Mouse (Mus musculus) midbrain, postnatal 0 days (tissue): Measurements from ENCODE around the gene Ghrh. TPM values are rescaled to one million over a fixed set of nuclear protein-coding genes. Genes with fewer than 3 reads are reported as not detected.
"Not testable (repeated sequence)": the region's sequence is repeated elsewhere in the genome, so short reads cannot be mapped to it uniquely, and the experiment has no call there.

ENCODE experiments used
- ATAC-seq: fragments of 200-750 bp; cut with Nextera tagmentation; 2 replicates; pipeline ENCODE4 v1.8.0; 2017; ENCODE audit warnings: moderate number of reproducible peaks, mild to moderate bottlenecking, moderate TSS enrichment, moderate library complexity; ENCODE audit not compliant: low FRiP score
- DNase-seq: peaks from one replicate; pipeline ENCODE4 v3.0.0-alpha.2; 2015; ENCODE audit warnings: low spot score
- H3K27ac ChIP-seq: fragments of 300-500 bp; sonication (generic); 2 replicates; pipeline ENCODE4 v1.5.1; 2014; ENCODE audit warnings: low read depth, mild to moderate bottlenecking, low read length, mixed read lengths
- H3K27me3 ChIP-seq: fragments of 300-500 bp; sonication (generic); 2 replicates; pipeline ENCODE4 v1.6.1; 2014; ENCODE audit warnings: low read length, control low read depth, mixed read lengths; ENCODE audit not compliant: insufficient read depth
- H3K36me3 ChIP-seq: fragments of 300-500 bp; sonication (generic); 2 replicates; pipeline ENCODE4 v1.6.1; 2014; ENCODE audit warnings: low read length, control low read depth, mixed read lengths; ENCODE audit not compliant: insufficient read depth
- H3K4me1 ChIP-seq: fragments of 300-500 bp; sonication (generic); 2 replicates; pipeline ENCODE4 v1.6.1; 2014; ENCODE audit warnings: mild to moderate bottlenecking, control low read depth, antibody characterized with exemption, low read length, mixed read lengths; ENCODE audit not compliant: insufficient read depth
- H3K4me2 ChIP-seq: fragments of 300-500 bp; sonication (generic); 2 replicates; pipeline ENCODE4 v1.6.1; 2014; ENCODE audit warnings: low read depth, mild to moderate bottlenecking, low read length, mixed read lengths; ENCODE audit not compliant: poor library complexity, severe bottlenecking
- H3K4me3 ChIP-seq: fragments of 300-500 bp; sonication (generic); 2 replicates; pipeline ENCODE4 v1.5.1; 2014; ENCODE audit warnings: low read depth, mild to moderate bottlenecking, low read length, moderate library complexity
- H3K9ac ChIP-seq: fragments of 300-500 bp; sonication (generic); replicated peaks from 2 replicates; pipeline ENCODE4 v1.6.1; 2014; ENCODE audit warnings: mild to moderate bottlenecking, low read length, moderate library complexity, mixed read lengths; ENCODE audit not compliant: poor library complexity, severe bottlenecking
- H3K9me3 ChIP-seq: fragments of 300-500 bp; sonication (generic); 2 replicates; pipeline ENCODE4 v1.6.1; 2016; ENCODE audit warnings: low read length, control low read depth
- CTCF ChIP-seq: IDR thresholded peaks from 2 replicates; pipeline ENCODE4 v1.5.1; 2016; ENCODE audit warnings: antibody characterized with exemption, mild to moderate bottlenecking
- WGBS: fragments of 180-500 bp; shearing (Covaris S2); extraction: QIAGEN DNeasy Blood & Tissue Kit; methylation state at CpG from one replicate; pipeline ENCODE4 v1.1.7; 2014; 5-methylcytosine and 5-hydroxymethylcytosine counted together
- polyA plus RNA-seq: library from polyadenylated mRNA; unstranded; fragments of >200 nt; fragmentation: Nextera tagmentation; extraction: Ambion mirVana; gene quantifications from 2 replicates; pipeline ENCODE4 v1.2.1, GENCODE M21; 2015
- total RNA-seq: library from RNA; depleted of rRNA; stranded (reverse); fragments of >200 nt; gene quantifications from 2 replicates; pipeline ENCODE4 v1.2.3, GENCODE M21; 2014

Gene Ghrh
- total and polyA plus RNA-seq, 2 experiments from 2014 or later: 1.3 to 7.6 TPM

GRCm38 (mm10) chr2:157389591-157389921 is 42.2 kb upstream of the Ghrh start:
- H3K4me2 ChIP-seq: no peak overlapping the region
- WGBS: 85% methylated on average over 7 of the region's 7 CpGs
- H3K27me3 ChIP-seq: no peaks in the 10 kb centered on the region
- no peaks in the 10 kb centered on the region; the same call in 1 of the 2 replicates for H3K36me3 ChIP-seq
- no peak overlapping the region for H3K4me3 ChIP-seq
- TF ChIP-seq CTCF: no peak
- no peaks in the 10 kb centered on the region for H3K9me3 ChIP-seq
- DNase-seq (no peak), ATAC-seq (no peak)
- no peaks in the 10 kb centered on the region for H3K4me1 ChIP-seq
- H3K9ac ChIP-seq: no peak overlapping the region
- no peak overlapping the region for H3K27ac ChIP-seq

- not testable (repeated sequence) for DNase-seq, H3K9ac ChIP-seq, H3K9me3 ChIP-seq, H3K27ac ChIP-seq, H3K27me3 ChIP-seq, H3K36me3 ChIP-seq, H3K4me3 ChIP-seq, H3K4me1 ChIP-seq, ATAC-seq, H3K4me2 ChIP-seq
- WGBS: 95% methylated on average over 14 of the region's 14 CpGs
Observed at GRCm38 (mm10) chr2:157388901-157389590, 41.7 kb upstream of the Ghrh start.

- Histone ChIP-seq H3K4me1 (no peaks in the 10 kb centered on the region), H3K4me2 (no peak overlapping the region), H3K36me3 (peaks cover 9% of the 10 kb centered on the region), H3K27ac (peak overlapping the region; percentile 33), H3K9ac (no peak overlapping the region), H3K27me3 (no peaks in the 10 kb centered on the region), H3K4me3 (no peak overlapping the region), H3K9me3 (no peaks in the 10 kb centered on the region)
- ATAC-seq: no peak
- no peak for DNase-seq
- TF ChIP-seq CTCF: peak; percentile 9; the same call in 1 of the 2 replicates
- 40% methylated on average over 4 of the region's 4 CpGs for WGBS
Observed at GRCm38 (mm10) chr2:157384836-157385235, 37.5 kb upstream of the Ghrh start.

- DNase-seq (no peak), ATAC-seq (no peak)
- Histone ChIP-seq H3K36me3 (peaks cover 10% of the 10 kb centered on the region), H3K4me1 (peaks cover 9% of the 10 kb centered on the region; the same call in 1 of the 2 replicates), H3K9me3 (no peaks in the 10 kb centered on the region), H3K4me2 (no peak overlapping the region), H3K9ac (no peak overlapping the region), H3K27me3 (no peaks in the 10 kb centered on the region), H3K4me3 (no peak overlapping the region), H3K27ac (no peak overlapping the region)
- WGBS: 47% methylated on average over 3 of the region's 3 CpGs
- TF ChIP-seq CTCF: no peak
Observed at GRCm38 (mm10) chr2:157376995-157377394, 29.7 kb upstream of the Ghrh start.

GRCm38 (mm10) chr2:157375794-157376757 is 28.8 kb upstream of the Ghrh start:
- 16% methylated on average over 14 of the region's 14 CpGs for WGBS
- Histone ChIP-seq H3K36me3 (peaks cover 6% of the 10 kb centered on the region), H3K4me3 (peak overlapping the region; percentile 19; the same call in 1 of the 2 replicates), H3K4me1 (peaks cover 9% of the 10 kb centered on the region; the same call in 1 of the 2 replicates), H3K9ac (peak overlapping the region; percentile 44; the same call in 1 of the 2 replicates), H3K27ac (peak overlapping the region; percentile 47; the same call in 1 of the 2 replicates), H3K4me2 (peak overlapping the region; percentile 41), H3K9me3 (no peaks in the 10 kb centered on the region), H3K27me3 (no peaks in the 10 kb centered on the region)
- no peak for DNase-seq
- ATAC-seq: peak; percentile 31; the same call in 1 of the 2 replicates
- no peak for TF ChIP-seq CTCF

GRCm38 (mm10) chr2:157375051-157375450 is 27.7 kb upstream of the Ghrh start:
- TF ChIP-seq CTCF: no peak
- whole genome bisulfite sequencing: 52% methylated on average over 8 of the region's 8 CpGs
- H3K9me3 ChIP-seq: no peaks in the 10 kb centered on the region
- H3K36me3 ChIP-seq: peaks cover 5% of the 10 kb centered on the region
- no peak overlapping the region for H3K4me2 ChIP-seq
- H3K4me3 ChIP-seq: no peak overlapping the region
- H3K27me3 ChIP-seq: no peaks in the 10 kb centered on the region
- peaks cover 9% of the 10 kb centered on the region; the same call in 1 of the 2 replicates for H3K4me1 ChIP-seq
- H3K9ac ChIP-seq: no peak overlapping the region
- H3K27ac ChIP-seq: no peak overlapping the region
- no peak for DNase-seq
- no peak for ATAC-seq
